Mouse (Mus musculus) spleen, adult 2 months (tissue): ENCODE measurements around the gene Vipas39. TPM values are rescaled to one million over a fixed set of nuclear protein-coding genes. Genes with fewer than 3 reads are reported as not detected.
A peak's percentile ranks its signal among the peaks of the same experiment; 100 is the strongest.
"Not testable (repeated sequence)": the region's sequence is repeated elsewhere in the genome, so short reads cannot be mapped to it uniquely, and the experiment has no call there.

ENCODE experiments used
- DNase-seq, 2 experiments: peaks; one replicate each; pipeline versions ENCODE4 v3.0.0 to v3.0.0-alpha.2; 2012 to 2021; ENCODE audit warnings: low spot score in 2 of 2, low read depth in 1 of 2
- H3K27ac ChIP-seq: fragments of 200-500 bp; 2 replicates; pipeline ENCODE4 v1.5.1; 2012; ENCODE audit warnings: low read length, inconsistent platforms; ENCODE audit not compliant: insufficient read depth
- H3K27me3 ChIP-seq: fragments of 200-500 bp; 2 replicates; pipeline ENCODE4 v1.6.1; 2012; ENCODE audit warnings: mild to moderate bottlenecking, moderate library complexity, low read length, inconsistent platforms; ENCODE audit not compliant: control insufficient read depth, insufficient read depth
- H3K36me3 ChIP-seq: fragments of 200-500 bp; 2 replicates; pipeline ENCODE4 v1.6.1; 2012; ENCODE audit warnings: mild to moderate bottlenecking, low read length, inconsistent platforms; ENCODE audit not compliant: control insufficient read depth, insufficient read depth
- H3K4me1 ChIP-seq: fragments of 200-500 bp; 2 replicates; pipeline ENCODE4 v1.6.1; 2011; ENCODE audit warnings: inconsistent platforms; ENCODE audit not compliant: control insufficient read depth, insufficient read depth, insufficient read length
- H3K4me3 ChIP-seq: fragments of 200-500 bp; 2 replicates; pipeline ENCODE4 v1.5.1; 2011; ENCODE audit warnings: mild to moderate bottlenecking, inconsistent platforms; ENCODE audit not compliant: insufficient read depth, insufficient read length; ENCODE audit errors: extremely low read depth
- CTCF ChIP-seq: fragments of 200-500 bp; IDR thresholded peaks from 2 replicates; pipeline ENCODE4 v1.5.1; 2011; ENCODE audit warnings: mild to moderate bottlenecking, inconsistent platforms; ENCODE audit not compliant: insufficient read depth, insufficient read length, insufficient replicate concordance; ENCODE audit errors: extremely low read depth
- POLR2A ChIP-seq: fragments of 200-500 bp; IDR thresholded peaks from 2 replicates; pipeline ENCODE4 v1.6.1; 2011; ENCODE audit warnings: low read depth, low read length, inconsistent platforms
- WGBS: fragments of 180-500 bp; shearing (Covaris S2); methylation state at CpG from one replicate; pipeline ENCODE4 v1.1.7; 2018; 5-methylcytosine and 5-hydroxymethylcytosine counted together
- polyA plus RNA-seq: library from polyadenylated mRNA; depleted of rRNA; stranded (reverse); fragments of >200 nt; gene quantifications from 2 replicates; pipeline ENCODE4 v1.2.3, GENCODE M21; 2012

Vipas39 gene
- polyA plus RNA-seq, 1 experiment, result 17.5 TPM

DNA sequence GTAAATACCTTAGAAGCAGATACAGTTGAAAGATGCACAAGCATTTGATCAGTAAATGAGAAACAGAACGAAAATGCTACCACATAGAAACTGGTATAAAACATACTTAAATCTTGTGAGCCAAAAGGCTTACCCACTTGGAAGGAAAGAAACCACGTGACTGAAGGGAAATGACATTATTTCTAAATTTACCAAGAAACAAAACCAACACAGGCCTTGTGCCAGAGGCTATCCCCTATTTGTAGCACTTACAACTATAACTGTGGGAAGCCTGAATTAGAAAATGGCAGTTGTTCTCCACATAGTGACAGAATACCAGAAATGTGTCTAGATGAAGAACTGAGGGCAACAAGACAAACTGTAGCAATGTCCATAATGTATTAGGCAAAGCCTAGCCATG, 50.0 kb downstream of the Vipas39 start:
- Histone ChIP-seq H3K4me1 (no peaks in the 10 kb centered on the region), H3K4me3 (no peak overlapping the region), H3K36me3 (no peaks in the 10 kb centered on the region), H3K27me3 (no peaks in the 10 kb centered on the region), H3K27ac (no peak overlapping the region)
- 46% methylated on average over 2 of the region's 2 CpGs for WGBS
- TF ChIP-seq CTCF (no peak), POLR2A (no peak)
- DNase-seq, result no peak

DNA sequence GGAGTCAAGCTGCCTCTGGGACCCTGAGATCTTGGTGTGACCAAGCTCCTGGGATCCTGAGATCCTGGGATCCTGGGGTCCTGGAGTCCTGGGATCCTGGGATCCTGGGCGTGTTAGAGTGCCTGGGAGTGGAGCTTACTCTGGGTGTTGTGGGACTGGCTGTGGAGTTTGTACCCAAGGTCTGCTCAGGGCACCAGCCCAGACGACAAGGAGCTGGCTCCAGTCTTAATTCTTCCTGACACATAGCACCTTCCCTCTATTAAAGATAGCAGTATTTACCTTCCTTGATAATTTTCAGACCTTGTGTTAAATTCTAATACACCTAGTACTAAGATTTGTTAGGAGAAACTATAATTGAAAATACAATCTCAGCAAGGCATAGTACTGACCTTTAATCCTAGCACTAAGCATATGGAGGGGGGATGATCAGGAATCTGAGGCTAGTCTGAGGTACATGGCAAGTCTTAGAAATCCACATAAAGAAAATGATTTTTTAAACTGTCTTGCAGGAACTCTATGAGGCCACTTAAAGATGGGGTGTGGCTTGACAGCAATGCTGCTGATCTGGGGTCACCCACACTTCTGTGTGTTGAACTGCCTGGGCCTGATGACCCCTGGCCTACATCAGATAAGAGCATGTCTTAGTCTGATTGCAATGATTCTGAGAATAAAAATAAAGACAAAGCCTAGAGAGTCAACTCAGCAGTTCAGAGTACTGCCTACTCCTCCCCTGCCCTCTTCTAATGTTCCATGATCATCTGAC, 53.0 kb downstream of the Vipas39 start:
- WGBS, result 69% methylated on average over 2 of the region's 2 CpGs
- DNase-seq, result no peak
- Histone ChIP-seq H3K27me3 (no peaks in the 10 kb centered on the region), H3K4me3 (no peak overlapping the region), H3K36me3 (no peaks in the 10 kb centered on the region), H3K4me1 (no peaks in the 10 kb centered on the region), H3K27ac (no peak overlapping the region)
- TF ChIP-seq POLR2A, result no peak
- no peak for TF ChIP-seq CTCF

DNA sequence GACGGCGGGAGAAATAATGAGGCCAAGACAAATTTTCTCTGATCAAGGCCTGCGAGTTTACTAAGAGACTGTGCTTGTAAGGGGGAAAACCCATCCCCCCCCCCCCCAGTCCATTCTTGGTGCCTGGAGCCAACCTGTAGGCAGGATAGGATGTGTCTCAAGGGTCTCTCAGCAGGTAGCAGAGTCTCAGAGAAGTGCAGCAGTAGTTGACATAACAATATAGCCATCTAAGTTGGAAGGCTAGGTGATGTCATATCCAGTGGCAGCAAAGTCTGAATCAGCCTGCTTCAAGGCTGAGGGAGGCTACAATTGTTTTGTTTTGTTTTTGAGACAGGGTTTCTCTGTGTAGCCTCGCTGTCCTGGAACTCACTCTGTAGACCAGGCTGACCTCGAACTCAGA, 60.3 kb downstream of the Vipas39 start:
- H3K27ac ChIP-seq, H3K27me3 ChIP-seq, H3K36me3 ChIP-seq, H3K4me1 ChIP-seq, DNase-seq, H3K4me3 ChIP-seq: not testable (repeated sequence)
- WGBS, result 98% methylated on average over 5 of the region's 5 CpGs

DNA sequence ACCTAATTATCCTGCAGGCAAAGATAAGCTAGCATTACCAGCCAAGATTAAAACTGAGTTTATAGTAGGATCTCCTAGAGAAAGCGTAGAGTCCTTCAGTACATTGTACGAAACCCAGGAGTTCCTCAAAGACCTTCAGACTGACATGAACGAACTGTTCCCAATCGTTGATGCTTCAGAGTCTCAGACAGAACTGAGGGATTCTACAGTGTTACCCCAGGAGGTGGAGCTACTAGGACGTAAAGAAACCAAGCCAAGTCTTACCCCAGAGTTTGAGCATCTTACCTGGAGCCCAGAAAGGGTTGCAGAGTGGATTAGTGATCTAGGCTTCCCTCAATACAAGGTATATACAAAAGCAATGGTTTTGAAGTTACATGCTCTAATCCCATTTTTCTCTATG, 64.4 kb downstream of the Vipas39 start:
- no peaks in the 10 kb centered on the region for H3K27me3 ChIP-seq
- TF ChIP-seq POLR2A (no peak), CTCF (no peak)
- no peaks in the 10 kb centered on the region for H3K36me3 ChIP-seq
- H3K4me3 ChIP-seq, result no peak overlapping the region
- no peaks in the 10 kb centered on the region; the same call in 1 of the 2 replicates for H3K4me1 ChIP-seq
- no peak for DNase-seq
- H3K27ac ChIP-seq, result no peak overlapping the region
- 59% methylated on average over 5 of the region's 5 CpGs for WGBS

DNA sequence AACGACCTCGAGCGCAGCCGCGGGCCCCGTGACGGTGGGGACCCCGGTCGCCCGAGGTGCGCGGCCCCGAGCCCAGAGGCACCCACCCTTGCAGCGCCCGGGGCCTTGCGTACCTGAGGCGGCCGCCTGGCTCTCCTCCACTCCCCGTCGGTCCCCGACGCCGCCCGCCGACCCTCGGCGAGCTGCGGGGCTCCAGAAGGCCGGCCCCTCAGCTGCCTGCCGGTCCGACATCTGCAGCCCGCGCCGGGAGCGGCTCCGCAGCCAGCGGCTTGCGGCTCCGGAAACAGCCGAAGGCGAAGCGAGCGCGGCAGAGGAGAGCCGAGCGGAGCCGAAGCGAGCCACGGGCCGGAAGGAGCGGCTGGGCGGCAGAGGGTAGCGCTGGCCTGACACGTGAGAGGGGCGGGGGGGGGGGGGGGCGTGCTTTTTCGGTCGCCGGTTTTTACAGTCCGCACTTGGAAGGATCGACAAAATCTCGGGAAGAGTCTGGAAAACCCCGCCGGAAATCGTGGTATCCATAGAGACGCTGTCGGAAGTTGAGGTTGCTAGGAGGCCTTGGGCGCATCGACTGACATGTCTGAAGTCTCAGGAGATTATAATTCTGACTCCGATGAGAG, 66.0 kb downstream of the Vipas39 start, which contains the start of gene Tmed8:
Tmed8 (minus strand) TSS at position 482 of the 614 bp plus-strand sequence.
- Histone ChIP-seq H3K36me3 (no peaks in the 10 kb centered on the region), H3K27ac (peak within 1 kb of the TSS; percentile 75), H3K4me3 (peak within 1 kb of the TSS; percentile 81), H3K27me3 (no peaks in the 10 kb centered on the region), H3K4me1 (no peaks in the 10 kb centered on the region; the same call in 1 of the 2 replicates)
- DNase-seq, result peak; percentile 53 to 87
- TF ChIP-seq CTCF (no peak), POLR2A (no peak)
- WGBS, result under 1% methylated on average over 70 of the region's 70 CpGs

DNA sequence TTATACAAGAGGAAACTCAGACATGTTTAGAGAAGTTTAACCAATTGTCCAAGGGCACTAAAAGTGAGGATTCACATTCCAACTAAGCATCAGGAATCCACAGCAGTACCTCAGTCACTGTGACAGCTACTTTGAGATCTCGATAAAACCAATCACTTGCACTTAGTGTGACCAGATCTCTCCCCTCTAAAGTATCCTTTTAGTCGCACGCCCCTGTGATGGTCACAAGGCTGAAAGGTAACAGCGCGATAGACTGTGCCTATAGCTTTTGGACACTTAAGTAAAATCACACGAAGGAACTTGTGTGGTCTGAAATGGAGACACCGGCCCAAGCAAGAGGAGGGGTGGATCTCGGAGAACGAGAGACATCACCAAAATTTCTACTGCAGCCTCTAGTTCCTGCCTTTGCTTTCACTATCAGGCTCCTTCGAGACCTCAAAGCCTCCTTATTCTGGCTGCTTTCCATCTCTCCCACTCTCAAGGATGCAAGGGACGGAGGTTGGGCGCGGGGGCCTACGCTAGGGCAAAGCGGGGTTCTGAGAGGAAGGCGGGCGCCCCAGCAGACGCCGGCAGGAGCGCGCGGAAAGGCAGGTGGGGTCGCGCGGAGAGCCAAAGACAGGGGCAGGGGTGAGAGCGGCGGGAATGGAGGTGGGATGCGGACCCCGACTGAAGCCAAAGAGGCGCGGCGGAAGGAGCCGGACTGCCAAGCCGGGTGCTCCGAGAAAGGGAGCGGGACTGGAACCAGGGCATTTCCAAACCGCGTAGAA, 66.7 kb downstream of the Vipas39 start, which contains the start of gene Samd15:
Samd15 (plus strand) TSS at position 518 of the 767 bp plus-strand sequence.
- under 1% methylated on average over 38 of the region's 38 CpGs for WGBS
- peak within 1 kb of the TSS; percentile 81 for H3K4me3 ChIP-seq
- TF ChIP-seq CTCF (no peak), POLR2A (no peak)
- DNase-seq, result peak in 1 of 2 experiments; percentile 36
- H3K4me1 ChIP-seq, result no peaks in the 10 kb centered on the region; the same call in 1 of the 2 replicates
- H3K27me3 ChIP-seq, result no peaks in the 10 kb centered on the region
- H3K27ac ChIP-seq, result peak within 1 kb of the TSS; percentile 75
- H3K36me3 ChIP-seq, result no peaks in the 10 kb centered on the region
